Comparison of ENCODE assay signal across 26 mouse cellular contexts in genomic region chr10:53493954-53494353, GRCm38 (mm10).
A peak's percentile ranks its signal among the peaks of the same experiment; 100 is the strongest.
DNase-seq lines count a peak whose midpoint lies in the region; ATAC-seq and TF ChIP-seq lines count a peak whose summit lies in the region.
"Had no signal": no experiment of that assay in that cellular context is flagged by ENCODE, and none has a peak within 500 bp of the region (broad histone marks: within the 10 kb centered on the region; RNA-seq: fewer than 3 reads in every experiment).

No protein-coding gene starts in this region.

- H3K27ac ChIP-seq in heart, embryonic 12.5 days (ENCODE audit: poor library complexity, severe bottlenecking), result no peak overlapping the region
- H3K27ac ChIP-seq in heart, embryonic 15.5 days, result no peak overlapping the region
- H3K27ac ChIP-seq in testis, adult 2 months (ENCODE audit: control insufficient read depth, insufficient read depth, low read depth, low read length), result no peak overlapping the region
- H3K27ac ChIP-seq: embryonic facial prominence, embryonic 10.5 days; embryonic facial prominence, embryonic 13.5 days; forebrain, embryonic 12.5 days; forebrain, embryonic 15.5 days; hindbrain, embryonic 12.5 days; hindbrain, embryonic 15.5 days had no signal

- peak overlapping the region; percentile 24 for H3K4me2 ChIP-seq in heart, embryonic 12.5 days
- peak overlapping the region; percentile 30 for H3K4me2 ChIP-seq in heart, embryonic 15.5 days
- H3K4me2 ChIP-seq: embryonic facial prominence, embryonic 13.5 days; forebrain, embryonic 12.5 days; forebrain, embryonic 15.5 days; hindbrain, embryonic 12.5 days; hindbrain, embryonic 15.5 days had no signal

- H3K36me3 ChIP-seq in heart, embryonic 12.5 days, result no peaks in the 10 kb centered on the region
- H3K36me3 ChIP-seq in heart, embryonic 15.5 days, result no peaks in the 10 kb centered on the region
- H3K36me3 ChIP-seq in testis, adult 2 months (ENCODE audit: control insufficient read depth, insufficient read depth, low read length), result no peaks in the 10 kb centered on the region
- H3K36me3 ChIP-seq: embryonic facial prominence, embryonic 10.5 days; embryonic facial prominence, embryonic 13.5 days; forebrain, embryonic 12.5 days; forebrain, embryonic 15.5 days; hindbrain, embryonic 12.5 days; hindbrain, embryonic 15.5 days had no signal

- no peak for DNase-seq in heart, postnatal 10 days
- DNase-seq in heart, postnatal 4 days, result no peak
- no peak for DNase-seq in testis, postnatal 10 days (ENCODE audit: low spot score)
- DNase-seq: adrenal gland, adult 8-10 months; adrenal gland, postnatal 25 days; cerebellum, adult 11-12 months; cerebellum, adult 8-10 months; cerebellum, postnatal 10 days; cerebellum, postnatal 36 days; embryo, embryonic 11 days; gastrocnemius, postnatal 10 days; gastrocnemius, postnatal 36 days; kidney, adult 2 months had no signal

- intact Hi-C loops in heart, postnatal 10 days (cut with DNase I), result no loop called here

- ATAC-seq in heart, embryonic 12.5 days (ENCODE audit: insufficient number of reproducible peaks, low FRiP score), result no peak
- no peak for ATAC-seq in heart, embryonic 15.5 days (replicated peaks; ENCODE audit: insufficient number of reproducible peaks, insufficient read depth, low FRiP score, low read depth)
- ATAC-seq: activated CD4-positive, CD25-positive, alpha-beta regulatory T cell, adult 4 months; CD4-positive, CD25-positive, alpha-beta regulatory T cell, adult 4 months; forebrain, embryonic 15.5 days; intestine, postnatal 0 days had no signal

- peaks cover 19% of the 10 kb centered on the region for H3K9me3 ChIP-seq in heart, embryonic 12.5 days (replicated peaks)
- no peaks in the 10 kb centered on the region for H3K9me3 ChIP-seq in heart, embryonic 15.5 days (replicated peaks)
- H3K9me3 ChIP-seq: embryonic facial prominence, embryonic 13.5 days; forebrain, embryonic 15.5 days; hindbrain, embryonic 15.5 days had no signal

- H3K4me3 ChIP-seq in heart, embryonic 12.5 days, result no peak overlapping the region
- no peak overlapping the region for H3K4me3 ChIP-seq in heart, embryonic 15.5 days
- peak overlapping the region; percentile 50 for H3K4me3 ChIP-seq in testis, adult 2 months (ENCODE audit: control insufficient read depth, low read depth, low read length)
- H3K4me3 ChIP-seq: embryonic facial prominence, embryonic 10.5 days; embryonic facial prominence, embryonic 13.5 days; erythroblast, embryonic 14.5 days; forebrain, embryonic 12.5 days; forebrain, embryonic 15.5 days; hindbrain, embryonic 12.5 days; hindbrain, embryonic 15.5 days had no signal

- H3K4me1 ChIP-seq in heart, embryonic 12.5 days (replicated peaks), result peaks cover 7% of the 10 kb centered on the region
- peaks cover 2% of the 10 kb centered on the region; the same call in 1 of the 2 replicates for H3K4me1 ChIP-seq in heart, embryonic 15.5 days (replicated peaks)
- no peaks in the 10 kb centered on the region; the same call in 1 of the 2 replicates for H3K4me1 ChIP-seq in testis, adult 2 months (ENCODE audit: control insufficient read depth, insufficient read depth, low read length)
- H3K4me1 ChIP-seq: embryonic facial prominence, embryonic 10.5 days; embryonic facial prominence, embryonic 13.5 days; forebrain, embryonic 12.5 days; forebrain, embryonic 15.5 days; hindbrain, embryonic 12.5 days; hindbrain, embryonic 15.5 days had no signal

- no peak for TF ChIP-seq POLR2A in testis, adult 2 months (IDR thresholded peaks at IDR 0.05; ENCODE audit: control insufficient read depth, low read depth, low read length)

- no peak overlapping the region for H3K9ac ChIP-seq in heart, embryonic 12.5 days
- no peak overlapping the region for H3K9ac ChIP-seq in heart, embryonic 15.5 days
- H3K9ac ChIP-seq: embryonic facial prominence, embryonic 13.5 days; forebrain, embryonic 12.5 days; forebrain, embryonic 15.5 days; hindbrain, embryonic 12.5 days; hindbrain, embryonic 15.5 days had no signal

- H3K27me3 ChIP-seq in heart, embryonic 12.5 days (replicated peaks), result no peaks in the 10 kb centered on the region
- no peaks in the 10 kb centered on the region for H3K27me3 ChIP-seq in heart, embryonic 15.5 days
- H3K27me3 ChIP-seq in testis, adult 2 months (ENCODE audit: control insufficient read depth, insufficient read depth, low read length), result no peaks in the 10 kb centered on the region
- H3K27me3 ChIP-seq: embryonic facial prominence, embryonic 13.5 days; forebrain, embryonic 12.5 days; forebrain, embryonic 15.5 days; hindbrain, embryonic 12.5 days; hindbrain, embryonic 15.5 days had no signal

- no peak for TF ChIP-seq CTCF in testis, adult 2 months (IDR thresholded peaks at IDR 0.05; ENCODE audit: control insufficient read depth, insufficient read depth, insufficient replicate concordance, low read depth, low read length)

- WGBS in heart, embryonic 12.5 days, result 51% methylated on average over 13 of the region's 13 CpGs
- 47% methylated on average over 13 of the region's 13 CpGs for WGBS in heart, embryonic 15.5 days
